Mouse (Mus musculus) embryonic facial prominence, embryonic 15.5 days (tissue): Measurements from ENCODE around the gene Rcsd1. TPM values are rescaled to one million over a fixed set of nuclear protein-coding genes. Genes with fewer than 3 reads are reported as not detected.
A peak's percentile ranks its signal among the peaks of the same experiment; 100 is the strongest.

Source experiments
- ATAC-seq: fragments of 200-750 bp; cut with Nextera tagmentation; 2 replicates; pipeline ENCODE4 v1.8.0; 2017; ENCODE audit warnings: low read depth, moderate TSS enrichment; ENCODE audit not compliant: insufficient number of reproducible peaks, low FRiP score, low TSS enrichment
- H3K27ac ChIP-seq: fragments of 300-500 bp; sonication (generic); replicated peaks from 2 replicates; pipeline ENCODE4 v1.5.1; 2015; ENCODE audit warnings: mild to moderate bottlenecking, inconsistent platforms
- H3K27me3 ChIP-seq: fragments of 300-500 bp; sonication (generic); 2 replicates; pipeline ENCODE4 v1.6.1; 2015; ENCODE audit warnings: inconsistent platforms
- H3K36me3 ChIP-seq: fragments of 300-500 bp; sonication (generic); 2 replicates; pipeline ENCODE4 v1.6.1; 2015; ENCODE audit warnings: mild to moderate bottlenecking, inconsistent platforms
- H3K4me1 ChIP-seq: fragments of 300-500 bp; sonication (generic); 2 replicates; pipeline ENCODE4 v1.6.1; 2015; ENCODE audit warnings: inconsistent platforms
- H3K4me2 ChIP-seq: fragments of 300-500 bp; sonication (generic); replicated peaks from 2 replicates; pipeline ENCODE4 v1.6.1; 2015; ENCODE audit warnings: mild to moderate bottlenecking, inconsistent platforms
- H3K4me3 ChIP-seq: fragments of 300-500 bp; sonication (generic); replicated peaks from 2 replicates; pipeline ENCODE4 v1.5.1; 2015; ENCODE audit warnings: mild to moderate bottlenecking, inconsistent platforms
- H3K9ac ChIP-seq: fragments of 300-500 bp; sonication (generic); 2 replicates; pipeline ENCODE4 v1.6.1; 2015; ENCODE audit warnings: inconsistent platforms
- H3K9me3 ChIP-seq: fragments of 300-500 bp; sonication (generic); replicated peaks from 2 replicates; pipeline ENCODE4 v1.6.1; 2016; ENCODE audit warnings: inconsistent platforms
- WGBS: fragments of 180-500 bp; shearing (Covaris S2); methylation state at CpG from one replicate; pipeline ENCODE4 v1.1.7; 2015; 5-methylcytosine and 5-hydroxymethylcytosine counted together
- polyA plus RNA-seq: library from polyadenylated mRNA; unstranded; fragments of >200 nt; fragmentation: Nextera tagmentation; extraction: Ambion mirVana; gene quantifications from 2 replicates; pipeline ENCODE4 v1.2.1, GENCODE M21; 2015

Rcsd1 gene
- polyA plus RNA-seq, 1 experiment from 2014 or later = 16.7 TPM

- no peaks in the 10 kb centered on the region for H3K9me3 ChIP-seq
- H3K36me3 ChIP-seq = no peaks in the 10 kb centered on the region; the same call in 1 of the 2 replicates
- no peaks in the 10 kb centered on the region for H3K27me3 ChIP-seq
- 0 out of 2 replicates have a peak, but pooled peaks cover 4% of the 10 kb centered on the region for H3K4me1 ChIP-seq
- no peak overlapping the region for H3K4me3 ChIP-seq
- no peak overlapping the region for H3K27ac ChIP-seq
- WGBS = 84% methylated on average over 14 of the region's 14 CpGs
- no peak for ATAC-seq
- no peak overlapping the region for H3K4me2 ChIP-seq
- no peak overlapping the region for H3K9ac ChIP-seq
These were observed 54.1 kb downstream of the Rcsd1 start for GRCm38 (mm10) chr1:165655482-165655881.

- WGBS = 76% methylated on average over 6 of the region's 6 CpGs
- Histone ChIP-seq H3K4me2 (no peak overlapping the region), H3K36me3 (no peaks in the 10 kb centered on the region; the same call in 1 of the 2 replicates), H3K27ac (no peak overlapping the region), H3K4me3 (no peak overlapping the region), H3K27me3 (no peaks in the 10 kb centered on the region), H3K9me3 (no peaks in the 10 kb centered on the region), H3K4me1 (0 out of 2 replicates have a peak, but pooled peaks cover 4% of the 10 kb centered on the region), H3K9ac (no peak overlapping the region)
- no peak for ATAC-seq
These were observed 54.5 kb downstream of the Rcsd1 start for GRCm38 (mm10) chr1:165655022-165655421.

- WGBS = 79% methylated on average over 14 of the region's 14 CpGs
These were observed 56.3 kb downstream of the Rcsd1 start for GRCm38 (mm10) chr1:165653126-165653885.

GRCm38 (mm10) chr1:165652507-165652906 lies 57.0 kb downstream of the Rcsd1 start:
- H3K4me3 ChIP-seq = no peak overlapping the region
- H3K9ac ChIP-seq = no peak overlapping the region
- no peaks in the 10 kb centered on the region; the same call in 1 of the 2 replicates for H3K36me3 ChIP-seq
- H3K27me3 ChIP-seq = no peaks in the 10 kb centered on the region
- H3K27ac ChIP-seq = no peak overlapping the region
- 76% methylated on average over 2 of the region's 2 CpGs for WGBS
- 0 out of 2 replicates have a peak, but pooled peaks cover 4% of the 10 kb centered on the region for H3K4me1 ChIP-seq
- no peak for ATAC-seq
- H3K4me2 ChIP-seq = no peak overlapping the region
- no peaks in the 10 kb centered on the region for H3K9me3 ChIP-seq

More at GRCm38 (mm10) chr1:165653126-165653885, 56.3 kb downstream of the Rcsd1 start:
- Histone ChIP-seq H3K4me2 (no peak overlapping the region), H3K9me3 (no peaks in the 10 kb centered on the region), H3K9ac (no peak overlapping the region), H3K27ac (no peak overlapping the region), H3K4me3 (no peak overlapping the region), H3K4me1 (0 out of 2 replicates have a peak, but pooled peaks cover 4% of the 10 kb centered on the region), H3K27me3 (no peaks in the 10 kb centered on the region), H3K36me3 (no peaks in the 10 kb centered on the region; the same call in 1 of the 2 replicates)
- no peak for ATAC-seq

GRCm38 (mm10) chr1:165651158-165651557 lies 58.4 kb downstream of the Rcsd1 start:
- H3K4me3 ChIP-seq = no peak overlapping the region
- no peak overlapping the region for H3K27ac ChIP-seq
- no peaks in the 10 kb centered on the region for H3K9me3 ChIP-seq
- 69% methylated on average over 5 of the region's 5 CpGs for WGBS
- no peak overlapping the region for H3K9ac ChIP-seq
- no peaks in the 10 kb centered on the region; the same call in 1 of the 2 replicates for H3K36me3 ChIP-seq
- no peak for ATAC-seq
- H3K4me1 ChIP-seq = 0 out of 2 replicates have a peak, but pooled peaks cover 4% of the 10 kb centered on the region
- no peak overlapping the region for H3K4me2 ChIP-seq
- no peaks in the 10 kb centered on the region for H3K27me3 ChIP-seq

- no peaks in the 10 kb centered on the region for H3K27me3 ChIP-seq
- H3K4me3 ChIP-seq = no peak overlapping the region
- no peak overlapping the region for H3K27ac ChIP-seq
- H3K36me3 ChIP-seq = no peaks in the 10 kb centered on the region
- no peaks in the 10 kb centered on the region for H3K4me1 ChIP-seq
- H3K4me2 ChIP-seq = no peak overlapping the region
- H3K9me3 ChIP-seq = no peaks in the 10 kb centered on the region
- no peak overlapping the region for H3K9ac ChIP-seq
- ATAC-seq = no peak
- 75% methylated on average over 4 of the region's 4 CpGs for WGBS
These were observed 64.5 kb downstream of the Rcsd1 start for GRCm38 (mm10) chr1:165645102-165645501.

GRCm38 (mm10) chr1:165643735-165644134 lies 65.8 kb downstream of the Rcsd1 start:
- ATAC-seq = no peak
- Histone ChIP-seq H3K36me3 (no peaks in the 10 kb centered on the region), H3K9me3 (no peaks in the 10 kb centered on the region), H3K4me3 (0 out of 2 replicates have a peak overlapping the region, but pooled peaks have one; percentile 89), H3K27ac (no peak overlapping the region), H3K9ac (no peak overlapping the region), H3K4me1 (0 out of 2 replicates have a peak, but pooled peaks cover 4% of the 10 kb centered on the region), H3K27me3 (no peaks in the 10 kb centered on the region), H3K4me2 (peak overlapping the region; percentile 57; the same call in 1 of the 2 replicates)
- WGBS = 45% methylated on average over 5 of the region's 5 CpGs

GRCm38 (mm10) chr1:165642780-165643311 lies 66.7 kb downstream of the Rcsd1 start:
- Histone ChIP-seq H3K27me3 (no peaks in the 10 kb centered on the region), H3K27ac (peak overlapping the region; percentile 98), H3K9ac (peak overlapping the region; percentile 99), H3K4me1 (0 out of 2 replicates have a peak, but pooled peaks cover 4% of the 10 kb centered on the region), H3K4me3 (peak overlapping the region; percentile 89), H3K36me3 (no peaks in the 10 kb centered on the region), H3K9me3 (no peaks in the 10 kb centered on the region), H3K4me2 (peak overlapping the region; percentile 57)
- 1% methylated on average over 16 of the region's 16 CpGs for WGBS
- ATAC-seq = peak; percentile 59

GRCm38 (mm10) chr1:165641786-165642771 lies 67.5 kb downstream of the Rcsd1 start:
- no peaks in the 10 kb centered on the region for H3K9me3 ChIP-seq
- H3K4me2 ChIP-seq = peak overlapping the region; percentile 57
- under 1% methylated on average over 75 of the region's 75 CpGs for WGBS
- H3K4me3 ChIP-seq = peak overlapping the region; percentile 89
- H3K36me3 ChIP-seq = no peaks in the 10 kb centered on the region
- peak; percentile 84 for ATAC-seq
- H3K9ac ChIP-seq = peak overlapping the region; percentile 99
- 0 out of 2 replicates have a peak, but pooled peaks cover 4% of the 10 kb centered on the region for H3K4me1 ChIP-seq
- no peaks in the 10 kb centered on the region for H3K27me3 ChIP-seq
- peak overlapping the region; percentile 98 for H3K27ac ChIP-seq

GRCm38 (mm10) chr1:165641271-165641771 lies 68.2 kb downstream of the Rcsd1 start:
- Histone ChIP-seq H3K27me3 (no peaks in the 10 kb centered on the region), H3K4me3 (peak overlapping the region; percentile 89), H3K9ac (no peak overlapping the region), H3K4me1 (0 out of 2 replicates have a peak, but pooled peaks cover 4% of the 10 kb centered on the region), H3K9me3 (no peaks in the 10 kb centered on the region), H3K27ac (peak overlapping the region; percentile 84; the same call in 1 of the 2 replicates), H3K4me2 (peak overlapping the region; percentile 57), H3K36me3 (no peaks in the 10 kb centered on the region)
- ATAC-seq = peak; percentile 78
- 4% methylated on average over 16 of the region's 16 CpGs for WGBS
